Mouse (Mus musculus): ENCODE measurements around the gene Olfr26. TPM values are rescaled to one million over a fixed set of nuclear protein-coding genes. Genes with fewer than 3 reads are reported as not detected.
"Not testable (repeated sequence)": the region's sequence is repeated elsewhere in the genome, so short reads cannot be mapped to it uniquely, and the experiment has no call there.

Olfr26 gene
- polyA plus RNA-seq (2015; fragmentation: Nextera tagmentation; extraction: Ambion mirVana): not detected in 2 replicates

DNA sequence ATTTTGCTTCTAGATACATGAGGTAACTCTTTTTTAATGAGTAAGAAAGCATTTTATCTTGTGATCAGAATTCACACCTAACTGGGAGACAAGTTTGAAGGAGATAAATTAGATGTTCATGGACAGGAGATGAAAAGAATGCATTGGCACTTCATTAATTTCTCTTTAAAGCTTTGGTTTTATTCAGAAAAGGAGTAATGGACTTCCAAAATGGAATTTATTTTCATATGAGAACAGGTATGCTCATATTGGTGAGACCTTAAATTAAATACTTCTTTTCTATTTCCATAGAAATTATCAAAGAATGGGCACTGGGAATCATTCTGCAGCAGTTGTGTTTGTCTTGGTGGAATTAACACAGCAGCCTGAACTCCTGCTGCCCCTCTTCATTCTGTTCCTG, at the start of gene Olfr26:
Olfr26 (plus strand) TSS at position 301 of the 400 bp plus-strand sequence.
- Histone ChIP-seq H3K27ac (ENCODE audit: low read length) (no peak within 1 kb of the TSS), H3K4me2 (ENCODE audit: low read depth, low read length) (no peak within 1 kb of the TSS), H3K4me1 (ENCODE audit: control insufficient read depth, insufficient read depth, low read length) (no peaks in the 10 kb centered on the region), H3K4me3 (ENCODE audit: low read length) (no peak within 1 kb of the TSS), H3K27me3 (ENCODE audit: control insufficient read depth, insufficient read depth, low read length) (no peaks in the 10 kb centered on the region), H3K9me3 (replicated peaks; ENCODE audit: control insufficient read depth, low read length) (no peaks in the 10 kb centered on the region), H3K9ac (ENCODE audit: low read length) (no peak within 1 kb of the TSS), H3K36me3 (ENCODE audit: control insufficient read depth, insufficient read depth) (no peaks in the 10 kb centered on the region)
- ATAC-seq (replicated peaks; ENCODE audit: extremely low read depth, insufficient read depth, low FRiP score): no peak

DNA sequence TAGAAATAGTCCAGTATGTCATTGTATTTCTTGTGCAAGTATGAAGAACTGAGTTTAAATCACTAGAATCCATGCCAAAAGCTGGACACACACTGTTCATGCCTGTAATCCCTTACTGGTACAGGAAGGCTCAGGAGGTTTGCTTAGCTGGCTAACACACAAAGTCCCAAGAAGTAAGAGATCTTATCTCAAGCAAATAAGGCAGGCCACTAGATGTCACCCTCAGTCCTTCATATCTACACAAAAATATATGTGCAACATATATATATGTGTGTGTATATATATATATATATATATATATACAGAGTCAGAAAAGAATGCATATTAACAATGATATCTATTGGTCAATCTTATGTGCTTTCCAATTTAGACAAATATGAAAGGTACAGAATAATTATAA, 49.2 kb upstream of the Olfr26 start:
- no peak overlapping the region for H3K4me2 ChIP-seq (ENCODE audit: low read depth, low read length)
- ATAC-seq (replicated peaks; ENCODE audit: extremely low read depth, insufficient read depth, low FRiP score): no peak
- no peaks in the 10 kb centered on the region for H3K9me3 ChIP-seq (replicated peaks; ENCODE audit: control insufficient read depth, low read length)
- no peak overlapping the region for H3K4me3 ChIP-seq (ENCODE audit: low read length)
- no peaks in the 10 kb centered on the region for H3K27me3 ChIP-seq (ENCODE audit: control insufficient read depth, insufficient read depth, low read length)
- no peak overlapping the region for H3K9ac ChIP-seq (ENCODE audit: low read length)
- H3K36me3 ChIP-seq (ENCODE audit: control insufficient read depth, insufficient read depth): no peaks in the 10 kb centered on the region
- no peak overlapping the region for H3K27ac ChIP-seq (ENCODE audit: low read length)
- no peaks in the 10 kb centered on the region for H3K4me1 ChIP-seq (ENCODE audit: control insufficient read depth, insufficient read depth, low read length)

DNA sequence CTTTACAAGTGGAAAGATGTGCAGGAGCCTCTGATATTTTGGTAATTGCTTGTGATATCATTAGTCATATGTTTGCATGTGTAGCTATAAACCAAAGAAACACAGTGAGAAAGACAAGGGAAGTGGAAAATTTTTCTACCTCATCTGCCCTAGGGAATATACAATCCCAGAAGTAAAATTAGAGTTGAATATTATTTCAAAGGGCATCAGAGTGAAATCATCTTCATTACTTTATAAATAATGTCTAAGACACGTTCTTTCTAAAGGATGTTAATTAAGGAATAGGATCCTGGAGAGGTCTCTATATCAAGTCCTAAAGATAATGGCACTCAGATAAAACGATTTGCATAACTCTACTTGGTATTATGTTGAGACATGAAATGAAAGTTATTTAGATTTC, 40.5 kb upstream of the Olfr26 start, which contains the start of gene Olfr922:
Olfr922 (plus strand) TSS at position 301 of the 400 bp plus-strand sequence.
- H3K4me1 ChIP-seq (ENCODE audit: control insufficient read depth, insufficient read depth, low read length): no peaks in the 10 kb centered on the region
- H3K9ac ChIP-seq (ENCODE audit: low read length): no peak within 1 kb of the TSS
- no peak within 1 kb of the TSS for H3K4me2 ChIP-seq (ENCODE audit: low read depth, low read length)
- WGBS: 50% methylated on average over 2 of the region's 2 CpGs
- H3K36me3 ChIP-seq (ENCODE audit: control insufficient read depth, insufficient read depth): no peaks in the 10 kb centered on the region
- H3K9me3 ChIP-seq (replicated peaks; ENCODE audit: control insufficient read depth, low read length): no peaks in the 10 kb centered on the region; the same call in 1 of the 2 replicates
- no peaks in the 10 kb centered on the region for H3K27me3 ChIP-seq (ENCODE audit: control insufficient read depth, insufficient read depth, low read length)
- H3K4me3 ChIP-seq (ENCODE audit: low read length): no peak within 1 kb of the TSS
- no peak for ATAC-seq (replicated peaks; ENCODE audit: extremely low read depth, insufficient read depth, low FRiP score)
- no peak within 1 kb of the TSS for H3K27ac ChIP-seq (ENCODE audit: low read length)

DNA sequence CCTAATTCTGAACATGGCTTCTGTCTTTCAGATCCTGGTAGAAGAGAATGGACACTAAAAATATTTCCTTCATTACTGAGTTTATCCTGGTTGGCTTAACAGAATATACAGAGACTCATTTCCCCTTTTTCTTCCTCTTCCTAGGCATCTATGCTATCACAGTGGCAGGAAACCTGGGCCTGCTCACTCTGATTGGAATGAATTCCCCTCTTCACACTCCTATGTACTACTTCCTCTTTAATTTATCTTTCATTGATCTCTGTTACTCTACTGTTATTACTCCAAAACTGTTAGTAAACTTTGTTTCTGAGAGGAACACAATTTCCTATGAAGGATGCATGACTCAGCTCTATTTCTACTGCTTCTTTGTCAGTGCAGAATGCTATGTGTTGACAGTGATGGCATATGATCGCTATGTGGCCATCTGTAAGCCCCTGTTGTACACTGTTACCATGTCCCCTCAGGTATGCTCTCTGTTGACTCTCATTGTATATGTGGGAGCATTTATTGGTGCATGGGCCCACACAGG, 39.3 kb upstream of the Olfr26 start:
- Histone ChIP-seq H3K4me3 (ENCODE audit: low read length) (no peak overlapping the region), H3K9me3 (replicated peaks; ENCODE audit: control insufficient read depth, low read length) (no peaks in the 10 kb centered on the region; the same call in 1 of the 2 replicates), H3K4me1 (ENCODE audit: control insufficient read depth, insufficient read depth, low read length) (no peaks in the 10 kb centered on the region), H3K4me2 (ENCODE audit: low read depth, low read length) (no peak overlapping the region), H3K27me3 (ENCODE audit: control insufficient read depth, insufficient read depth, low read length) (no peaks in the 10 kb centered on the region), H3K9ac (ENCODE audit: low read length) (no peak overlapping the region), H3K27ac (ENCODE audit: low read length) (no peak overlapping the region), H3K36me3 (ENCODE audit: control insufficient read depth, insufficient read depth) (no peaks in the 10 kb centered on the region)
- no peak for ATAC-seq (replicated peaks; ENCODE audit: extremely low read depth, insufficient read depth, low FRiP score)
- 71% methylated on average over 1 of the region's 1 CpGs for WGBS

DNA sequence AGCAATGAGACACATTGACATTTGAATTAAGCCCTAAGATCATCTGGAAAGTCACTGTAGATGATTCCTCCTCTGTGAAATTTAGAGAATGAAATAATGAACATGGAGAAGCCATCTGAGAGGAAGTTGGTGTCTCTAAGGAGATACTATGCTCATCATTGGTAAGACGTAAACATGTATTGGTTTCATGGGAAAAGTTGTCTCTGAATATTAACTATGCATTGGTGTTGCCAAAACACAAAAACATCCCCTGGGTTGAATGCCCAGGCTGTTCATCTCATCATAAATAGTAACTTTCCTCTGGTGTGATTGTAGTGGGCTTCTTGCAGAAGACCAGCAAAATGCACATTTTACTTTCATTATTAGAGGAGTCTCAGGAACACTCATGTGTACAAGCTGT, 28.6 kb upstream of the Olfr26 start, which contains the start of gene Olfr923:
Olfr923 (plus strand) TSS at position 301 of the 400 bp plus-strand sequence.
- no peak within 1 kb of the TSS for H3K4me2 ChIP-seq (ENCODE audit: low read depth, low read length)
- H3K4me1 ChIP-seq (ENCODE audit: control insufficient read depth, insufficient read depth, low read length): no peaks in the 10 kb centered on the region
- no peak within 1 kb of the TSS for H3K4me3 ChIP-seq (ENCODE audit: low read length)
- no peak within 1 kb of the TSS for H3K9ac ChIP-seq (ENCODE audit: low read length)
- ATAC-seq (replicated peaks; ENCODE audit: extremely low read depth, insufficient read depth, low FRiP score): no peak
- no peaks in the 10 kb centered on the region for H3K36me3 ChIP-seq (ENCODE audit: control insufficient read depth, insufficient read depth)
- 80% methylated on average over 1 of the region's 1 CpGs for WGBS
- no peak within 1 kb of the TSS for H3K27ac ChIP-seq (ENCODE audit: low read length)
- no peaks in the 10 kb centered on the region for H3K27me3 ChIP-seq (ENCODE audit: control insufficient read depth, insufficient read depth, low read length)
- H3K9me3 ChIP-seq (replicated peaks; ENCODE audit: control insufficient read depth, low read length): no peaks in the 10 kb centered on the region

DNA sequence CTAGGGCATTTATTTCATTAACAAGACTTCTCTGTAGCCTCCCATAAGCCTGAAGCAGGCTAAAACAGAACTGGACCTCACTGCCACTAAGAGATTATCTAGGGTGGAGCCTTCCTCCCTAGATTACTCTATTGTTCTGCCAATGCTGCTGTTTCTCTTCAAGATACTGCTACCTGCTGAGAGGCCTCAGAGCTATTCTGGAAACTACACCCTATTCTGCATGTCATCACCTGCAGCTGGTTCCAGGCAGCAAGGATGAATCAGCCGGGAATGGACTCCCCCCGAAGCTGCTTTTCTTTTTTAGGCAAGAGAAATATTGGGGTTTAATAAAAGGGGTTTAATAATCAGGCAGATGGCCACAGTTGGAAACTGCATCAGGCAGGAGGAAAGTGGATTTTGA, 21.8 kb upstream of the Olfr26 start:
- Histone ChIP-seq H3K9me3 (replicated peaks; ENCODE audit: control insufficient read depth, low read length) (no peaks in the 10 kb centered on the region), H3K4me3 (ENCODE audit: low read length) (no peak overlapping the region), H3K27me3 (ENCODE audit: control insufficient read depth, insufficient read depth, low read length) (no peaks in the 10 kb centered on the region), H3K9ac (ENCODE audit: low read length) (no peak overlapping the region), H3K36me3 (ENCODE audit: control insufficient read depth, insufficient read depth) (no peaks in the 10 kb centered on the region), H3K4me2 (ENCODE audit: low read depth, low read length) (no peak overlapping the region), H3K27ac (ENCODE audit: low read length) (no peak overlapping the region), H3K4me1 (ENCODE audit: control insufficient read depth, insufficient read depth, low read length) (0 out of 2 replicates have a peak, but pooled peaks cover 5% of the 10 kb centered on the region)
- 24% methylated on average over 2 of the region's 2 CpGs for WGBS
- ATAC-seq (replicated peaks; ENCODE audit: extremely low read depth, insufficient read depth, low FRiP score): no peak

DNA sequence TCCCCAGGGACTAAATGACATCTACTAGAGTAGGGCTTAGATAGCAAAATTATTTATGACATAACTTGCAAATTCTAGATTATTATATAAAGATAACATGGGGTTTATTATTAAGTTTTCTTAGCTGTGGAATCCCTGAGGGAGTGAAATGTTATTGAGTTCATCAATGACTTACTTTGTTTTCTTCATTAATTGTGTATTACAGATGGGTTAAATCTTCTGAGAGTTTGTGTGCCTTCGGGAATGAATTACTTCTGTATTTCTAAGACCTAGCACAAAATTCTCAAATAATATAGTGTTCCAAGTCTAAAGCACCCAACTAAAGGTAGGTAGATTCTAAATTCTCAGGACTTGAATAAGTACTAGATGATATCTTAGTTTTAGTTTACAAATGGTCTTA, 10.7 kb upstream of the Olfr26 start, which contains the start of gene Olfr924:
Olfr924 (plus strand) TSS at position 301 of the 400 bp plus-strand sequence.
- H3K4me1 ChIP-seq (ENCODE audit: control insufficient read depth, insufficient read depth, low read length): no peaks in the 10 kb centered on the region
- H3K27ac ChIP-seq (ENCODE audit: low read length): no peak within 1 kb of the TSS
- H3K9me3 ChIP-seq (replicated peaks; ENCODE audit: control insufficient read depth, low read length): no peaks in the 10 kb centered on the region
- 78% methylated on average over 1 of the region's 1 CpGs for WGBS
- no peaks in the 10 kb centered on the region for H3K27me3 ChIP-seq (ENCODE audit: control insufficient read depth, insufficient read depth, low read length)
- no peaks in the 10 kb centered on the region for H3K36me3 ChIP-seq (ENCODE audit: control insufficient read depth, insufficient read depth)
- no peak within 1 kb of the TSS for H3K4me3 ChIP-seq (ENCODE audit: low read length)
- no peak for ATAC-seq (replicated peaks; ENCODE audit: extremely low read depth, insufficient read depth, low FRiP score)
- H3K4me2 ChIP-seq (ENCODE audit: low read depth, low read length): no peak within 1 kb of the TSS
- no peak within 1 kb of the TSS for H3K9ac ChIP-seq (ENCODE audit: low read length)

DNA sequence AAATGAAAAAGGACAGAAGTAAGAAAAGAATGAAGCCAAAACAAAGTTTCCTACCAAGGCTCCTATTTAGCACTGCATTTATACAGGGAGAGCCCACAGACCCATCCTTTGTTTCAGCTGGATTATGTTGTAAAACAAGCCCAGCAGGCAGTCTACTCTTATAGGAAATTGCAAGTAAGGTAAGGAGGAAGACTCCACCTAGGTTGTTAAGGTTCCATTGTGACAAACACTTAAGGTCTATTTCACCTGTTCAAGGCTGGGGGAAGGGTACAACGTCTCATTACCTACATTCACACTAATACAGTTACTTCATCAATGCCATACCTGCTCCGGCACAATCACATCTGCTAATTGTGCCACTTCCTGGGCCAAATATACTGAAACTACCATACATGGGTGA, 20.0 kb downstream of the Olfr26 start:
- 50% methylated on average over 2 of the region's 2 CpGs for WGBS
- ATAC-seq (replicated peaks; ENCODE audit: extremely low read depth, insufficient read depth, low FRiP score); H3K4me1 ChIP-seq (ENCODE audit: control insufficient read depth, insufficient read depth, low read length); H3K36me3 ChIP-seq (ENCODE audit: control insufficient read depth, insufficient read depth); H3K27ac ChIP-seq (ENCODE audit: low read length); H3K27me3 ChIP-seq (ENCODE audit: control insufficient read depth, insufficient read depth, low read length); H3K9me3 ChIP-seq (replicated peaks; ENCODE audit: control insufficient read depth, low read length); H3K9ac ChIP-seq (ENCODE audit: low read length); H3K4me2 ChIP-seq (ENCODE audit: low read depth, low read length); H3K4me3 ChIP-seq (ENCODE audit: low read length): not testable (repeated sequence)

DNA sequence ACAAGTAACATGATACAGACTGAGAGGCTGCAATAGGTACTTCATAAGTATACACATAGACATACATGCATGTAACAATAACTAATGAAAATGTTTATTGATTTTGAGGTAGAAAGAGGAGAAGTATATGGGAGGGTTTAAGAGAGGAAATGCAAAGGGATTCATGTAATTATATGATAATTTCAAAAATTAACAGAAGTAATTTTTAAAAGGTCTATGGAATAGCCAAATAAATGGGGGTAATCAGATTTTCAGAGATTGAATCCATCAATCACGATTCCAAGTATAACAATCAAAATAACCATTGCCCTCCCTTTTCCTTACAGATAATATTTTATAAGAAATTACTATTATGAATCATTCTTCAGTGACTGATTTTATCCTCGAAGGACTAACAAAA, 22.0 kb downstream of the Olfr26 start, which contains the start of gene Olfr926:
Olfr926 (plus strand) TSS at position 301 of the 400 bp plus-strand sequence.
- H3K4me1 ChIP-seq (ENCODE audit: control insufficient read depth, insufficient read depth, low read length): no peaks in the 10 kb centered on the region
- H3K9ac ChIP-seq (ENCODE audit: low read length): no peak within 1 kb of the TSS
- H3K36me3 ChIP-seq (ENCODE audit: control insufficient read depth, insufficient read depth): no peaks in the 10 kb centered on the region
- H3K9me3 ChIP-seq (replicated peaks; ENCODE audit: control insufficient read depth, low read length): peaks cover 5% of the 10 kb centered on the region; the same call in 1 of the 2 replicates
- no peak within 1 kb of the TSS for H3K27ac ChIP-seq (ENCODE audit: low read length)
- 63% methylated on average over 2 of the region's 2 CpGs for WGBS
- H3K27me3 ChIP-seq (ENCODE audit: control insufficient read depth, insufficient read depth, low read length): no peaks in the 10 kb centered on the region
- H3K4me3 ChIP-seq (ENCODE audit: low read length): no peak within 1 kb of the TSS
- no peak for ATAC-seq (replicated peaks; ENCODE audit: extremely low read depth, insufficient read depth, low FRiP score)
- H3K4me2 ChIP-seq (ENCODE audit: low read depth, low read length): no peak within 1 kb of the TSS

Measured in heart, embryonic 16.5 days (tissue).